Mouse (Mus musculus) heart, adult 2 months (tissue): ENCODE results near the gene Cacng4. TPM values are rescaled to one million over a fixed set of nuclear protein-coding genes. Genes with fewer than 3 reads are reported as not detected.

Source experiments
- DNase-seq, 2 experiments: peaks; one replicate each; pipeline ENCODE4 v3.0.0; 2021
- H3K27ac ChIP-seq: fragments of 200-600 bp; 2 replicates; pipeline ENCODE4 v1.8.1; 2022
- H3K27me3 ChIP-seq: fragments of 200-500 bp; 2 replicates; pipeline ENCODE4 v1.6.1; 2012; ENCODE audit warnings: mild to moderate bottlenecking, low read length, inconsistent platforms, mixed read lengths; ENCODE audit not compliant: control insufficient read depth, insufficient read depth
- H3K36me3 ChIP-seq: fragments of 200-500 bp; 2 replicates; pipeline ENCODE4 v1.6.1; 2012; ENCODE audit warnings: low read length, inconsistent platforms; ENCODE audit not compliant: control insufficient read depth, insufficient read depth
- H3K4me1 ChIP-seq: fragments of 200-500 bp; 2 replicates; pipeline ENCODE4 v1.6.1; 2011; ENCODE audit warnings: low read length; ENCODE audit not compliant: control insufficient read depth, insufficient read depth
- H3K4me3 ChIP-seq: fragments of 200-600 bp; 2 replicates; pipeline ENCODE4 v1.8.1; 2022
- H3K79me2 ChIP-seq: fragments of 200-500 bp; replicated peaks from 2 replicates; pipeline ENCODE4 v1.6.1; 2012; ENCODE audit warnings: mild to moderate bottlenecking, inconsistent platforms, low read length, moderate library complexity, mixed read lengths; ENCODE audit not compliant: control insufficient read depth, insufficient read depth
- H3K9ac ChIP-seq: fragments of 200-500 bp; 2 replicates; pipeline ENCODE4 v1.6.1; 2012; ENCODE audit warnings: low read depth, mild to moderate bottlenecking, control low read depth, inconsistent platforms, low read length, mixed read lengths
- CTCF ChIP-seq: fragments of 200-600 bp; IDR thresholded peaks from 2 replicates; pipeline ENCODE4 v1.8.1; 2022; ENCODE audit warnings: antibody characterized with exemption, mild to moderate bottlenecking, moderate library complexity
- EP300 ChIP-seq: fragments of 200-500 bp; IDR thresholded peaks from 2 replicates; pipeline ENCODE4 v1.6.1; 2011; ENCODE audit warnings: low read depth, low read length, control low read depth; ENCODE audit not compliant: insufficient read depth
- POLR2A ChIP-seq: fragments of 200-500 bp; IDR thresholded peaks from 2 replicates; pipeline ENCODE4 v1.6.1; 2011; ENCODE audit warnings: mild to moderate bottlenecking, low read depth, low read length, control low read depth; ENCODE audit not compliant: insufficient read depth
- WGBS: fragments of 180-500 bp; shearing (Covaris S2); methylation state at CpG from one replicate; pipeline ENCODE4 v1.1.7; 2018; 5-methylcytosine and 5-hydroxymethylcytosine counted together
- intact Hi-C: fragments of 180-260 bp; cut with DNase I; formaldehyde crosslinking; loops from one replicate; pipeline ENCODE4 v1.15.1; 2025
- long read RNA-seq: library from polyadenylated mRNA; stranded (forward); transcript quantifications from one replicate; pipeline ENCODE4 v2.0.0, GENCODE M21; 2021
- polyA plus RNA-seq: library from polyadenylated mRNA; depleted of rRNA; stranded (reverse); fragments of >200 nt; gene quantifications from 2 replicates; pipeline ENCODE4 v1.2.3, GENCODE M21; 2012; rRNA removed
- total RNA-seq, 2 experiments: library from RNA; stranded (reverse); gene quantifications; 2 replicates each; pipeline ENCODE4 v1.2.3; 2021

Gene Cacng4
- total RNA-seq (not detected), polyA plus RNA-seq (0.18 TPM in 1 of 2 replicates, not detected in the other)
- long read RNA-seq: 0 reads

DNA sequence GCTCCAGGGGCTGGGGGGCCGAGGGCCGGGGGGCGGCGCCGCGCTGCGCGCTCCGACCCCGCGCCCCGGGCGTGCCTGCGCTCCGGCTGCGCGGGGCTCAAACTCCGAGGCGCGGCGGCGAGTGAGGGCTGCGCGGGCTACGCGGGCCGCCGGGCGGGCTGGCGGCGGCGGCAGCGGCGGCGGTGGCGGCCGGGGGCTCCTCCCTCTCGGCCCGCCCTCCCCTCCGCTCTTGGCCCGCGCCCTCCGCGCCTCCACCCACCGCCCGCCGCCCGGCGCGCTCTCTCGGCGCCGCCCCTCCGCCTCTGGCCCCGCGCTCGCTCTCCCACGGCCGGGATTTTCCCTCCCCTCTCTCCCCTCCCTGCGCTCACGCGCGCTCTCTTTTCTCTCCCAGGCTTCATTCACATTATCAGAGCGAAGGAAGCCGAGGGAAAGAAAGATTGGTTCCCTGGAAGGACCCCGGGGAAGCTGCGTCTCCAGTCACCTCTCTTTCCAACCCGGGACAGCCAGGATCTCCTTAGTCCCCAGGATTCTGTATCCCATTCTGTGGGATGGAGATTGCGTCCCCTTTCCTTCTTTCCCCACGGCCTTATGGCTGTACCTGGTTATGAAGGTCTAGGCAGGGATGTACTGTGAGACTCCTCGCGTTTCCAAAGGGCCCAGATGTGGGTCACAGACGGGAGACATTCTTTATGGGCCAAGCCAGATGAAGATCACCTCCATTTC lies at the start of gene Cacng4:
Cacng4 (minus strand) TSS at position 11 of the 723 bp plus-strand sequence.
- Histone ChIP-seq H3K79me2 (no peaks in the 10 kb centered on the region), H3K9ac (no peak within 1 kb of the TSS), H3K4me1 (no peaks in the 10 kb centered on the region), H3K27ac (no peak within 1 kb of the TSS), H3K4me3 (peak within 1 kb of the TSS; percentile 40), H3K27me3 (peaks cover 10% of the 10 kb centered on the region), H3K36me3 (no peaks in the 10 kb centered on the region)
- 7% methylated on average over 35 of the region's 73 CpGs for WGBS
- peak; percentile 16 to 30 for DNase-seq
- TF ChIP-seq EP300 (no peak), CTCF (no peak), POLR2A (no peak)
- intact Hi-C loops: no loop called here

DNA sequence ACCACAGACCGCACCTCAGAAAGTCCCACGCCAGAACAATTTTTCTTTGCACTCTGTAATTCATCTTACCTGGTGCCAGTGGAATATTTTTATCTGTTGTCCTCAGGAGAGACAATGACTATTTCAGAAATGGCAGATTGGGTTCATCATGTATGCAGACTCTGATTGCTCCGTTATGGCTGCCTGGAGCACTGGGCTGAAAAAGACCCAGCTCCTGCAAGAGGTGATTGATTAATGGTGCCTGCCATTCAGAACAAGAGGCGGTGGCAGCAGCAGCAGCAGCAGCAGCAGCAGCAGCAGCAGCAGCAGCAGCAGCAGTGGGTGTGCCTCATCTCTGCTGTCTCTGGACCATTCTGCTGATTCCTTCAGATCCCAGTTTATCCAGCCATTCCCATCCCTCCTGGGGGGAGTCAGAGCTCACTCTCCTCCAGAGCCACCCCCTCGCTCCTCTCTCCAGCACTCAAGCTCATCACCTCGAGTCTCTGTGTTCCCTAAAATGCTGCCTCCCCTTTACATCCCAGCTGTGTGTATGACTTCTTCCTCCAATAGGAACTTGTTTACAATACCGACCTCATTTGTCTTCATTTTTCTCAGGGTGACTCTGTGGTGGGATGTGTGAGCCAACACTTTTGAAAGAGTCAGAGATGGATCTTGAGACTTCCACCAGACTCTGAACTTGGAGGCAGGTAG lies 39.1 kb upstream of the Cacng4 start:
- H3K4me1 ChIP-seq: no peaks in the 10 kb centered on the region
- no peaks in the 10 kb centered on the region for H3K27me3 ChIP-seq
- H3K36me3 ChIP-seq: no peaks in the 10 kb centered on the region
- no peak overlapping the region for H3K9ac ChIP-seq
- H3K79me2 ChIP-seq: no peaks in the 10 kb centered on the region
- no peak overlapping the region for H3K27ac ChIP-seq
- H3K4me3 ChIP-seq: no peak overlapping the region
- intact Hi-C loops: no loop called here
- WGBS: 64% methylated on average over 7 of the region's 7 CpGs
- TF ChIP-seq POLR2A: no peak
- no peak for DNase-seq

DNA sequence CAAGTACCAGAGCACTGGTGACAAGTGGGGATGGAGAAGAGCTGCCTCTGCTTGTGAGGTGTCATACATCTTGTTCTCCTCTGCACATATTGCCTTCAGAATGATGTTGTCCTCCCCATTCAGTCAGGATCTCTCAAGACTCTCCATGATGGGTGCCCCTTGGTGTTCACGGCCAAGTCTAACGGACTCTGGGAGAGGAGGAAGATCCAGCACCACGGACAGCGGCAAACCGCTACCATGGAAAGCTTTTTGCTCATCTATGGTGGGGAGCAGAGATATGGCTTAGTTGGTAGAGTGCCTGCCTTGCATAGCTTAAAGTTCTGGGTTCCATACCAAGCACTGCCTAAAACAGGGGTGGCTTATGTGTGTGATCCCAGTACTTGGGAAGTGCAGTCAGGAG lies 22.8 kb upstream of the Cacng4 start:
- 0 out of 2 replicates have a peak, but pooled peaks cover 1% of the 10 kb centered on the region for H3K27me3 ChIP-seq
- no peaks in the 10 kb centered on the region for H3K36me3 ChIP-seq
- no peak for DNase-seq
- H3K9ac ChIP-seq: no peak overlapping the region
- no peaks in the 10 kb centered on the region for H3K79me2 ChIP-seq
- no peaks in the 10 kb centered on the region for H3K4me1 ChIP-seq
- TF ChIP-seq POLR2A (no peak), CTCF (no peak), EP300 (no peak)
- H3K27ac ChIP-seq: no peak overlapping the region
- intact Hi-C loops: no loop called here
- WGBS: 42% methylated on average over 5 of the region's 5 CpGs
- no peak overlapping the region for H3K4me3 ChIP-seq

DNA sequence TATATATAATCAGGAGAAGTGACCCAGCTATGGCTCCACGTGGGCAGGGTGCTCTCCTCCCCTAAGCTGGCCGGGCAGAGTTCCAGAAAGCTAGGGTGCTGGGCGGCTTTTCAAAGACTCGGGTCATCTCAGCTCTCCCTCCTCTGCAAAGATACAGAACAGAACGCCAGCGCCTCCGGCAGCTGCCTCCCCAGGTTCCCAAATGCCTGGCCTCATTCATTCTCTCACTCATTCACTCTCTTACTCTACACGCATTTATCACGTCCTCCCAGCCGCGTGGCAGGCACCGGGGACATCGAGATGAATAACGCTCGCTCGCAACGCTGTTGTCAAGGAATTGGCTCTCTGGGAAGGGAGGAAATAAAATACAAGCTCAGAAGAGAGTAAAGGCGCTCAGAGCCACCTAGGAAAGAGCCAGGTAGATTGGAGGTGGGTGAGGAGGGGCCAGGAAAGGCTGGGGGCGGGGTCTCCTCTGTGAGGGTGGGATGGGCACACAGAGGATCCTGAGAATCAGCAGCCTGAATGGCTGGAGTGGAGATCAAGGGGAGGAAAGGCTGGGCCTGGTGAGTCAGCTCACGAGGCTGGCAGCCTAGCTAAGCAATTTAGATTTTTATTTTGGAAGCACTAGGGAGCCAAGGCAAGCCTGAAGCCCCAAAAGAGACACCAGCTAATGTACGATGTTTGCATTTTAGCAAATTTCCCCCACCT lies 18.7 kb upstream of the Cacng4 start:
- Histone ChIP-seq H3K36me3 (no peaks in the 10 kb centered on the region), H3K79me2 (no peaks in the 10 kb centered on the region), H3K4me1 (no peaks in the 10 kb centered on the region), H3K4me3 (no peak overlapping the region), H3K9ac (no peak overlapping the region), H3K27ac (no peak overlapping the region), H3K27me3 (no peaks in the 10 kb centered on the region)
- no peak for TF ChIP-seq POLR2A
- TF ChIP-seq EP300: no peak
- TF ChIP-seq CTCF: no peak
- intact Hi-C loops: no loop called here
- DNase-seq: peak in 1 of 2 experiments; percentile 14
- WGBS: 30% methylated on average over 21 of the region's 21 CpGs

GRCm38 (mm10) chr11:107812429-107812828 lies 18.1 kb upstream of the Cacng4 start:
- no peak overlapping the region for H3K27ac ChIP-seq
- no peak overlapping the region for H3K9ac ChIP-seq
- H3K4me1 ChIP-seq: no peaks in the 10 kb centered on the region
- no peak overlapping the region for H3K4me3 ChIP-seq
- 66% methylated on average over 4 of the region's 4 CpGs for WGBS
- no peaks in the 10 kb centered on the region for H3K27me3 ChIP-seq
- TF ChIP-seq CTCF (no peak), POLR2A (no peak), EP300 (no peak)
- H3K36me3 ChIP-seq: no peaks in the 10 kb centered on the region
- DNase-seq: no peak
- intact Hi-C loops: no loop called here
- H3K79me2 ChIP-seq: no peaks in the 10 kb centered on the region
